Mouse (Mus musculus) forebrain, embryonic 13.5 days (tissue): Measurements from ENCODE around the gene Vwf. TPM values are rescaled to one million over a fixed set of nuclear protein-coding genes. Genes with fewer than 3 reads are reported as not detected.

Experiments used
- ATAC-seq: fragments of 200-750 bp; cut with Nextera tagmentation; 2 replicates; pipeline ENCODE4 v1.8.0; 2017
- H3K27ac ChIP-seq: fragments of 300-500 bp; sonication (generic); 2 replicates; pipeline ENCODE4 v1.5.1; 2015; ENCODE audit warnings: inconsistent platforms, mild to moderate bottlenecking, moderate library complexity
- H3K27me3 ChIP-seq: fragments of 300-500 bp; sonication (generic); 2 replicates; pipeline ENCODE4 v1.6.1; 2015; ENCODE audit warnings: mild to moderate bottlenecking, inconsistent platforms
- H3K36me3 ChIP-seq: fragments of 300-500 bp; sonication (generic); 2 replicates; pipeline ENCODE4 v1.6.1; 2015; ENCODE audit warnings: mild to moderate bottlenecking, inconsistent platforms; ENCODE audit not compliant: poor library complexity, severe bottlenecking
- H3K4me1 ChIP-seq: fragments of 300-500 bp; sonication (generic); 2 replicates; pipeline ENCODE4 v1.6.1; 2015; ENCODE audit warnings: inconsistent platforms
- H3K4me2 ChIP-seq: fragments of 300-500 bp; sonication (generic); 2 replicates; pipeline ENCODE4 v1.6.1; 2015; ENCODE audit warnings: inconsistent platforms, mild to moderate bottlenecking, moderate library complexity
- H3K4me3 ChIP-seq: fragments of 300-500 bp; sonication (generic); 2 replicates; pipeline ENCODE4 v1.5.1; 2015; ENCODE audit warnings: mild to moderate bottlenecking, inconsistent platforms
- H3K9ac ChIP-seq: fragments of 300-500 bp; sonication (generic); 2 replicates; pipeline ENCODE4 v1.6.1; 2015; ENCODE audit warnings: mild to moderate bottlenecking, inconsistent platforms
- H3K9me3 ChIP-seq: fragments of 300-500 bp; sonication (generic); replicated peaks from 2 replicates; pipeline ENCODE4 v1.6.1; 2016; ENCODE audit warnings: inconsistent platforms
- WGBS: fragments of 180-500 bp; shearing (Covaris S2); methylation state at CpG from one replicate; pipeline ENCODE4 v1.1.7; 2015; 5-methylcytosine and 5-hydroxymethylcytosine counted together
- polyA plus RNA-seq: library from polyadenylated mRNA; unstranded; fragments of >200 nt; fragmentation: Nextera tagmentation; extraction: Ambion mirVana; gene quantifications from 2 replicates; pipeline ENCODE4 v1.2.1, GENCODE M21; 2015

The Vwf gene
- 4.8 and 7.7 TPM in 2 replicates for polyA plus RNA-seq

DNA sequence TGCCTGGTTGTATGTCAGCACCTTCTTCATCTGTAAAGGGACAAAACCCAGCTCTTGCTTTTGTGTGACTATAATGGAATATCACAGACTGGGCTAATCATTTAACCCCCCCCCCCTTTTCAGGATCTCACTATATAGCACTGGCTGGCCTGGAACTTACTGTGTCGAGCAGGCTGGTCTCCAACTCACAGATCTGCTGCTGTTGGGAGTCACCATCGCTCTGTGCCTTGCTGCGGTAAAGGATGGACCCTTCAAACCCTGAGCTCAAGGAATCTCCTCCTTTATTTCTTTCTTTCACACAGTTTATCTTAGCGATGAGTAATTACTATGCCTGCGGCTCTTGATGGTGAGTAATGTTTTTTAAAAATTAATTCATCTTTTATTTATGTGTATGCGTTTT, at the start of gene Vwf:
Gene Vwf, plus strand, starts transcription at position 301 of the 400 bp plus-strand sequence.
- Histone ChIP-seq H3K36me3 (no peaks in the 10 kb centered on the region), H3K9ac (no peak within 1 kb of the TSS)
- ATAC-seq = no peak

DNA sequence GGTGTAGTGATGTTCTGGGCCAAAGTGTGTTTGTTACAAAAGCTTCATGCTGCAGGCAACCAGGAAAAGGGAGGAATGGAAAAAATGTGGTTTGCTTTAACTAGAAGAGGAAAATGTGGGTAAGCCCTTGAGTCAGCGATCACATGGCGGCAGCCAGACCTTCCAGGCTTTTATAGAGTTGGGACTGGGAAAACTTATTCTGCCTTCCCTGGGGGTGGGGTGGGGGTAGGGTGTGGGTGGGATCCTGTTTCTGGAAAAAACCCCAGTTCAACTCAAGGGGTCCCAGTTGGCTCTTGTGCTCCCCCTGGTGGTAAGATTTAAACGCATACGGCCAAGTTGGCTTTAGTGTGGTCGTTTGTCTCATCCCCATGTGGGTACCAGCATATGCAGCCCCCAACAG, 48.5 kb upstream of the Vwf start:
- 35% methylated on average over 5 of the region's 5 CpGs for WGBS
- ATAC-seq = no peak

More for the DNA sequence above, at the start of gene Vwf:
- Histone ChIP-seq H3K4me3 (no peak within 1 kb of the TSS), H3K4me2 (no peak within 1 kb of the TSS), H3K27ac (no peak within 1 kb of the TSS), H3K27me3 (no peaks in the 10 kb centered on the region), H3K9me3 (no peaks in the 10 kb centered on the region), H3K4me1 (no peaks in the 10 kb centered on the region)
- WGBS = 90% methylated on average over 6 of the region's 6 CpGs

DNA sequence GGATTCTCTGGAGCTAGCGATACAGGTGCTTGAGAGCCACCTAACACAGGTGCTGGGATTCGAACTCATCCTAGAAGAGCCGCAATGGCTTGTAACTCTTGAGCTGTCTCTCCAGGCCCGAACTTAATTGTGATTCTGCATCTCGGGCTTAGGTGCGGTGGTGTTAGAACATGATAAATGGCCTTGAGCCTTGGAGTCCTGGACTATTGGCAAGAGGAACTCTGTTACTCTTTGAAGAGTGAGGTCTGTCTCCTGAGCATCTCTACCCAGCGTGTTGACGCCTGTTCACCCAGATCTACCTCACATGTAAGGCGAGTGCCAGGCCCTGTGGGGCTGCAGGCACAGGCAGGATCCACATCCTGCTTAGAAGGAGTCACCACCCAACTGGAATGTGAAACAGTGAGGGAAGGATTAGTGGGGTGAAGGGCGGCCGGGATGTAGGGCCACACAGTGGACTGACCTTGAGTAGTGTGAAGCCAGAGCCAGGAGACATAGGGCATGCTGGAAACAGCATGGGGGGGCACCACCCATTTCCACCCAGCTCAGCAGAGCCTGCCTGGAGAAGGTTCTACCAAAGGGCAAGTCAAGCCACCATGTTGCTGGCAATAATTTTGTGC, 43.3 kb upstream of the Vwf start:
- Histone ChIP-seq H3K27ac (no peak overlapping the region), H3K36me3 (no peaks in the 10 kb centered on the region), H3K9me3 (no peaks in the 10 kb centered on the region), H3K4me3 (no peak overlapping the region), H3K4me1 (no peaks in the 10 kb centered on the region), H3K9ac (no peak overlapping the region), H3K4me2 (no peak overlapping the region), H3K27me3 (no peaks in the 10 kb centered on the region)
- no peak for ATAC-seq
- WGBS = 92% methylated on average over 11 of the region's 11 CpGs

More for the DNA sequence above, 48.5 kb upstream of the Vwf start:
- H3K4me1 ChIP-seq = peaks cover 9% of the 10 kb centered on the region; the same call in 1 of the 2 replicates
- peaks cover 5% of the 10 kb centered on the region; the same call in 1 of the 2 replicates for H3K27me3 ChIP-seq
- H3K27ac ChIP-seq = no peak overlapping the region
- H3K36me3 ChIP-seq = no peaks in the 10 kb centered on the region
- H3K4me3 ChIP-seq = no peak overlapping the region
- H3K9me3 ChIP-seq = no peaks in the 10 kb centered on the region
- H3K4me2 ChIP-seq = no peak overlapping the region
- H3K9ac ChIP-seq = no peak overlapping the region

DNA sequence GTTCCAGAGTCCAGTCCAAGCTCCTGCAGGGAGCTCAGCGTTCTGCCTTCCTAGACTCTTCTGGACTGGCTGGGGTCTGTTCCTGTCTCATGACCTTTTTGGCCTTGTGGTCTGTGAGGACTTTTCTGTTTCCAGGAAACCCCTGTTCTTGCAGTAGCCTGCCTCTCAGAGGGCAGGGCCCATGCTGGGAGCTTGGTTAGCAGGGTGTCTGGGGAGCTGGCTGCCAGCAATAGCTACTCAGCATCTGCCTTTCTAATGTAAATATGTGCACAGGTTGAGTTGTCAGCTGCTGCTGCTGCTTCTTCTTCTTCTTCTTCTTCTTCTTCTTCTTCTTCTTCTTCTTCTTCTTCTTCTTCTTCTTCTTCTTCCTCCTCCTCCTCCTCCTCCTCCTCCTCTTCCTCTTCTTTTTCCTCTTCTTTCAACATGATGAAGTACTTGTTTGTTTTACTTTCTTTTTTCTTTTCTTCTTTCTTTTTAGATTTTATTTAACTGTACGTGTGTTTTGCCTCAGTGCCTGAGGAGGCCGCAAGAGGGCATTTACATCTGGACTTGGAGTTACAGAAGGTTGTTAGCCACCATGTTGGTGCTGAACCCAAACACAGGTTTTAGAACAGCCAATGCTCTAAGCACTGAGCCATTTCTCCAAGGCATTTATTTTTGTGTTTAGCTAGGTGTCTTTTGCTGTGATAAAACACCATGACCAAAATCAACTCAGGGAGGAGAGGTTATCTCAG, 41.8 kb upstream of the Vwf start:
- Histone ChIP-seq H3K4me3 (no peak overlapping the region), H3K4me2 (no peak overlapping the region), H3K9me3 (no peaks in the 10 kb centered on the region), H3K27me3 (no peaks in the 10 kb centered on the region), H3K4me1 (no peaks in the 10 kb centered on the region), H3K27ac (no peak overlapping the region), H3K36me3 (no peaks in the 10 kb centered on the region), H3K9ac (no peak overlapping the region)
- WGBS = 43% methylated on average over 3 of the region's 3 CpGs
- ATAC-seq = no peak

DNA sequence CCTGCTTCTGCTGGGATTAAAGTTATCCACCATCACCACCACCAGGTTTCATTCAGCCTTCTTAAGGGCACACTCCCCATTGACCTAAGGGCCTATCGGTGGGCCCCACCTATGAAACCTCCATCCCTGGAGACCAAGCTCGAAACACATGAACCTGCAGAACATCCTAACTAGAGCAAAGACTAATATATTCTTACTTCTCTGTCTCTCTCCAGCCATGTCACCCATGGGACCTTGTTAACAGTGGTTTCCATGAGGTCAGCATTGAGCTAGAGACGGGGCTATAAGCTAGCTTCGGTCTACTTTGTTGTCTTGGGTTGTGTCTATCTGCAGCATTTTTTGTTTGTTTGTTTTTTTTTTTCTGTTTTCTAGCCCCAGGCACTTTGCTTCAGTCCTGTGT, 40.1 kb upstream of the Vwf start:
- no peak overlapping the region for H3K27ac ChIP-seq
- H3K4me2 ChIP-seq = no peak overlapping the region
- no peak overlapping the region for H3K4me3 ChIP-seq
- H3K36me3 ChIP-seq = no peaks in the 10 kb centered on the region
- no peak for ATAC-seq
- no peaks in the 10 kb centered on the region for H3K9me3 ChIP-seq
- WGBS = 94% methylated on average over 4 of the region's 4 CpGs
- H3K9ac ChIP-seq = no peak overlapping the region
- no peaks in the 10 kb centered on the region for H3K27me3 ChIP-seq
- H3K4me1 ChIP-seq = no peaks in the 10 kb centered on the region

DNA sequence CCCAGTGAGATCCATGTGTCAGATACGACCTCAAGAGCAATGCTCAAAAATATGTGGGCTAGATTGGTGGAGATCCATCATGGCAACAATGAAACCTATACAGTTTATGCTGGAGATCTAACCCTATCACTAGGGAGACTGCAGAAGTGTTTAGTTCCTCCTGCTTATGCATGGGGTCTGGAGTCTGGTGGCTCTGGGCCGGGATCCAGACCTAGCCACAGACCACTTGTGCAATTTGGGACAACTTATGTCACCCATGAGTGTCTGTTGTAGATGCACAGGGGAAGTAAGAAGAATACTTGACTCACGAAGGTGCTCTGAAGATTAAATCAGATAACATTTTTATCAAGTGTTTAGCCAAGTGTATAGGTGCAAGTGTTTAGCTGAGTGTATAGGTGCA, 36.8 kb upstream of the Vwf start:
- H3K9ac ChIP-seq = no peak overlapping the region
- no peak overlapping the region for H3K27ac ChIP-seq
- WGBS = 83% methylated on average over 3 of the region's 3 CpGs
- H3K4me1 ChIP-seq = no peaks in the 10 kb centered on the region
- no peaks in the 10 kb centered on the region for H3K36me3 ChIP-seq
- H3K4me3 ChIP-seq = no peak overlapping the region
- no peaks in the 10 kb centered on the region for H3K27me3 ChIP-seq
- no peaks in the 10 kb centered on the region for H3K9me3 ChIP-seq
- ATAC-seq = no peak
- no peak overlapping the region for H3K4me2 ChIP-seq

DNA sequence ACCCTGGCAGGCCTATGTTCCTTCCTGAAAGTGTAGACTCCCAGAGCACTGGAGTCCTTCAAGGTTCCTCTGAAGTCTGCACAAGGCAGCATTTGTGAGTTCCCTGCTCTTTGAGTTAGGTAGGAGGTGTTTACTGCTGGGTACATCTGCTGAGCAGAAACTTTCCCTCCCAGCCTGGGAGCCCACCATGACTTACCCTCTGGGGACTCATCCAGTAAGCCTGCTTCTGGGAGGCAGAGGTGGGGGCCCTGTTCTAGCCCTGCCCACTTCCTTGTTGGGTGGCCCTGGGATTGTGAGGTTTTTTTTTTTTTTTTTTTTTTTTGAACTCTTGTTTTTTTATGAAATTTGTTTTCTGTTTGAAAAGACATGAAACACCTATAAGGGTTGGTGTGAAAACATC, 35.9 kb upstream of the Vwf start:
- H3K9ac ChIP-seq = no peak overlapping the region
- no peak overlapping the region for H3K27ac ChIP-seq
- H3K4me1 ChIP-seq = no peaks in the 10 kb centered on the region
- no peak overlapping the region for H3K4me2 ChIP-seq
- no peak overlapping the region for H3K4me3 ChIP-seq
- H3K27me3 ChIP-seq = no peaks in the 10 kb centered on the region
- H3K36me3 ChIP-seq = no peaks in the 10 kb centered on the region
- no peak for ATAC-seq
- H3K9me3 ChIP-seq = no peaks in the 10 kb centered on the region

DNA sequence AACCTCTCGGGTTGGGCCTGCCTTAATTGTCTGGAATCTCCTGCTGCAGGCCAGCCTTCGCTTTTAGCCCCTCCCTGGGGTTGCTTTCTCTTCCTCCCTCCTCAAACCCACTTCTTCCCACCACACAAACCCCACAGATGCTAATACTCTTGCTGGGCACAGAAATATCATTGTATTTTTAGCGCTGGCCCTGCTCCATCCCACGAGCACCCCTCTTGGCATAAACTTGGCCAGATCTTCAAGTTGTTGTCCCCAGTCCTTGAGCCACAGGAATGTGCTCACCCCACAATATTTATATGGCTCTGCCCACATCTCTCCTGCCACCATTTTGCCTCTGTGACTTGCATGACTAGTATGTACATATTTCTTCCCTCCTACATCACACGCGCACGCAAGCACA, 35.4 kb upstream of the Vwf start:
- H3K27ac ChIP-seq = no peak overlapping the region
- no peaks in the 10 kb centered on the region for H3K4me1 ChIP-seq
- H3K4me2 ChIP-seq = no peak overlapping the region
- H3K9ac ChIP-seq = no peak overlapping the region
- no peaks in the 10 kb centered on the region for H3K27me3 ChIP-seq
- no peaks in the 10 kb centered on the region for H3K36me3 ChIP-seq
- 85% methylated on average over 7 of the region's 7 CpGs for WGBS
- no peaks in the 10 kb centered on the region for H3K9me3 ChIP-seq
- no peak overlapping the region for H3K4me3 ChIP-seq
- ATAC-seq = no peak

DNA sequence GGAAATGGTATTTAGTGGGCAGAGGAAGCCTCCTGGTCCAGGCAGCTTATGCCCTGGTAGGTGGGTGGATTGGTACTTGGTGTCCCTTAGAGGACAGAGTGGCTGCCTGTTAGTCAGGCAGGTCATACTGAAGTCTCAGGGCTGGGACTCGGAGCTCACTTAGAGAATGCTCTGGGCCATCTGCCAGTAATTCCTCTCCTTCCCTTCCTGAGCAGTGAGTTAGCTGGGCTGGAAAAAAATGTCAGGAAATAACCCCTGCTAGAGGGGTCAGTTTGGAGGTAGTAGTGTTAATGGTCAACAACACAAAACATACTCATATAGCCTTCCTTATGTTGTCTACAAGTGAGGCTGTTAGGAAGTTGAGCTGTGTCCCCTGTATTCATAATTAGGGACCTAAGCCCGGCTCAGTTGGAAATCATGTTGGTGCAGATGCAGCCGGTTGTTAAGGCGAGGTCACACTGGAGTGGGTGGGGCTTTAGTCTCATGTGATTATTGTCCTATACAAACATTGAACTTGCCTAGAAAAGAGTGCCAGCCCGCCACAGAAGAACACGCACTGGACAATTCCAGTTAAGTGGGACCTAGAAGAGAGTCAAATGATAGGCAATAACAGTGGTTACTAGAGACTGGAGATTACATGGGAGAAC, 33.5 kb upstream of the Vwf start:
- 63% methylated on average over 6 of the region's 6 CpGs for WGBS
- Histone ChIP-seq H3K9ac (no peak overlapping the region), H3K4me3 (no peak overlapping the region), H3K27ac (no peak overlapping the region), H3K9me3 (no peaks in the 10 kb centered on the region), H3K4me1 (no peaks in the 10 kb centered on the region), H3K27me3 (no peaks in the 10 kb centered on the region), H3K36me3 (no peaks in the 10 kb centered on the region), H3K4me2 (no peak overlapping the region)
- no peak for ATAC-seq

DNA sequence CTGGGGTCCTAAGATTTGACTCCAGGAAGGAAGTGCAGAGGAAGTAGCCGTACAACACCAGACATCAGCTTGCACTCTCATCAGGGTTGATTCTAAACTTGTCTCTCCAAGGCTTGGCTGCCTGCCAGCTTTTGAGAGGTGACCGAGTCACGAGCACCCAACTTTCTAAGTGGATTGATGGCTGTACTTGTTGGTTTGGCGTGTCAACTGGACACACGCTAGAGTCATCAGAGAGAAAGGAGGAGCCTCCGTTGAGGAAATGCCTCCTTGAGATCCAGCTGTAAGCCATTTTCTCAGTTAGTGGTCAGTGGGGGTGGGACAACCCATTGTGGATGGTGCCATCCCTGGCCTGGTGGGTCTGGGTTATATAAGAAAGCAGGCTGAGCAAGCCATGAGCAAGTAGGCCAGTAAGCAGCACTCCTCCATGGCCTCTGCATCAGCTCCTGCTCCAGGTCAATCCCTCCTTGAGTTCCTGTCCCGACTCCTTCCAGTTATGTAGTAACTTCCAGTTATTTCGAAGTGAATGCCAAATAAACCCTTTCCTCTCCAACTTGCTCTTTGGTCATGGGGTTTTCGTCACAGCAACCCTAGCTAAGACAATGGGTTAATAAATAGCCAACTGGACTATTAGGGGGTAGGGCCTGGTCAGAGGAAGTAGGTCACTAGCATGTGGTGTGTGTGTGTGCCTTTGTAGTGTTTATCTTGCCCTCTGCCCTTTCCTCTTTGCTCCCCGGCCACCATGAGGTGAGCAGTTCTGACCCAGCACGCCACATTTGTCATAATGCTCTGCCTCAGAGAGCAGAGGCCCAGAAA, 30.9 kb upstream of the Vwf start:
- Histone ChIP-seq H3K9ac (no peak overlapping the region), H3K9me3 (no peaks in the 10 kb centered on the region), H3K36me3 (no peaks in the 10 kb centered on the region), H3K27ac (no peak overlapping the region), H3K27me3 (no peaks in the 10 kb centered on the region), H3K4me3 (no peak overlapping the region), H3K4me1 (no peaks in the 10 kb centered on the region), H3K4me2 (no peak overlapping the region)
- ATAC-seq = no peak
- 82% methylated on average over 11 of the region's 11 CpGs for WGBS

DNA sequence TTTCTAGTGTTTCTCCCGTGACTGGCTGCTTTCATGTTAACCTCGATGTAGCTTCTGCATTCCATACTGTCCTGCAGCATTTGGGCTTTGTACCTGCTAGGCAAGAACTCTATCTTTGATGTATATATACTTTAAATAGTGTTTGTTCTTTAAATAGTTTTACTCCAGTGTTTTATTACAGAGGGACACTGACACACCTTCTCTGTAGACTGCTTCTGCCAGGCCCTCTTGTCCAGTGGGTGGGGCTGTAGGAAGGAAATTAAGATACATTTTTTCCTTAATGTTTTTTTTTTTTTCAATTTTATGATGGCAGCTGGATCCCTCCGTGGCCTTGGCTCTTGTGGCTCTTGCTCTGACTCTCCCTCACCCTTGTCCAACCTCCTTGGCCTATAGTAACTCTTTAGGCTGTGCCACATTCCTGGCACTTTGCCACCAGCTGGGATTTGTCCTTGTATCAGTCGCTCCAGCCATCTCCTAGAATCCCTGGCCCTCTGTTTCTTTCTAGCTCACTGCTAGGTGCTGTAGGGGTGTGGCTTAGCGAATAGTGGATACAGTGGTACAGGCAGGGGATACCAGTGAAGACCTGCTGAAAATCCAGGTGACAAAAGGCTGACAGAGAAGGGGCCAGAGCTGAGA, 24.9 kb upstream of the Vwf start:
- no peak overlapping the region for H3K27ac ChIP-seq
- no peak for ATAC-seq
- no peaks in the 10 kb centered on the region for H3K27me3 ChIP-seq
- H3K9ac ChIP-seq = no peak overlapping the region
- 72% methylated on average over 5 of the region's 5 CpGs for WGBS
- H3K9me3 ChIP-seq = no peaks in the 10 kb centered on the region
- no peaks in the 10 kb centered on the region for H3K4me1 ChIP-seq
- H3K4me3 ChIP-seq = no peak overlapping the region
- H3K36me3 ChIP-seq = no peaks in the 10 kb centered on the region
- H3K4me2 ChIP-seq = no peak overlapping the region
